Mouse (Mus musculus) ES-Bruce4 (cell line): Measurements from ENCODE around the gene En2.

Source experiments
- CTCF ChIP-seq: IDR thresholded peaks from one replicate; pipeline ENCODE4 v1.8.1; 2011; ENCODE audit warnings: low read depth, low read length
- EP300 ChIP-seq: IDR thresholded peaks from 2 replicates; pipeline ENCODE4 v1.6.1; 2011; ENCODE audit warnings: low read depth, low read length; ENCODE audit not compliant: insufficient read depth
- POLR2A ChIP-seq: IDR thresholded peaks from one replicate; pipeline ENCODE4 v1.8.1; 2011; ENCODE audit warnings: low read length; ENCODE audit not compliant: insufficient read depth

DNA sequence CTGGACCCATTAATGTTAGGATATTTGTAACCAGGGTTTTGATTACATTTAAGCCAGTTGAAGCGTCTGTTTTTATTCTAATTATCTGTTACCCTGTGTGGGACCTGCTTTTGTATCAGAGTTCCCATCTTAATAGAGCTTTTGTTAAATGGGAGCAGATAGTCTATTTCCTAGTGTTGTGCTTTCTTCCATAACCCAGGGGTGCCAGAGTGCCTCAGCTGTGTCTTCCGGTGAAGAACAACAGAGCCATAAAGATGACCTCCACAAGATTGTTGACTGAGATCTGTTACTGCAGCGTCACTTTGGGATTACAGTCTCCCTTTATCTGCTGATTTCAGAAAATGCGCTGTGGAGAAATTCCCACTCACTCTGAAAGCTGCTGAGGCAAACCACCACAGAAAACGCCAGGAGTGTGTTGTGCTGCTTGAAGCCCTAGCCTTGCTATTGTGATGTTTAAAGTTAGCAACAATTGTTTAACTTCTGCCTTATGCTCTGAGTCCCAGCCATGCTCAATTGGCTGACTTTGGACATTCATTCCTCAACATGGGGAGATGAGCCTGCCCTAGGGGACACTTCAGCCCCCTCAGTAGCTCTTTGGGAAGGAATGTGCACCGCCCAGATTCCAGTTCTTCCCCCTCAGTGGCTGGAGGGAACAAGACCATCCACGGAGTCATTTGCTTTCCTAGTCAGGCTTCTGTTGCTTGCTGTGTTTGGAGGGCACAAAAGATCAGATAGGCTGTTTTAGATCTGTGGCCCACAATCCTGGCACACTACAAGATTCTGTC, 33.8 kb downstream of the En2 start:
- TF ChIP-seq CTCF, result no peak
- peak; percentile 82 for TF ChIP-seq EP300
- TF ChIP-seq POLR2A, result no peak
